Mouse (Mus musculus): ENCODE measurements around the gene Actn3. TPM values are rescaled to one million over a fixed set of nuclear protein-coding genes. Genes with fewer than 3 reads are reported as not detected.
"Not testable (repeated sequence)": the region's sequence is repeated elsewhere in the genome, so short reads cannot be mapped to it uniquely, and the experiment has no call there.

Gene Actn3
- total RNA-seq, 2 experiments from 2014 or later, result 7,595 to 9,342 TPM

DNA sequence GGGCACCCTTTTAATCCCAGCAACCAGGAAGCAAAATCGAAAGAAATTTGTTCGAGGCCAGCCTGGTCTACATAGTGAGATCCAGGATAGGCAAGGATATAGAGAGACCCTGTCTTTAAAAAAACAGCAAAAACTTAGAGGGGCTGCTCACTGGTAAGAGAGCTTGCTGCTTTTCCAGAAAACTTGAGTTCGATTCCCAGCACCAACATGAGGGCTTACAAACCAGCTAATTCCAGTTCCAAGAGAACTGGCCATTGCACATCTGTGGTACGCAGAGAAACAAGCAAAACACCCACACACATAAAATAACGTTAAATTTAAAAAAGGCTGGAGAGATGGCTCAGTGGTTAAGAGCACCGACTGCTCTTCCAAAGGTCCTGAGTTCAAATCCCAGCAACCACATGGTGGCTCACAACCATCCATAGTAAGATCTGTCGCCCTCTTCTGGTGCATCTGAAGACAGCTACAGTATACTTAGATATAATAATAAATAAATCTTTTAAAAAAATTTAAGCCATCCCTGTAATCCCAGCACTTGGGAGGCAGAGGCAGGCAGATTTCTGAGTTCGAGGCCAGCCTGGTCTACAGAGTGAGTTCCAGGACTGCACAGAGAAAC lies 65.3 kb downstream of the Actn3 start:
- not testable (repeated sequence) for DNase-seq (ENCODE audit: low spot score)

- DNase-seq (ENCODE audit: low spot score), result no peak
Measured at GRCm38 (mm10) chr19:4811909-4812242, 65.8 kb downstream of the Actn3 start.

Other genes starting within 250 kb of the Actn3 start
- gene Gm960, start 179.2 kb downstream of the Actn3 start, total RNA-seq (2021), result under 1 TPM in 1 of 2 experiments, not detected in 1; 0.31 TPM
- gene Sptbn2, start 166.7 kb downstream of the Actn3 start, total RNA-seq (2021), result under 1 TPM; 0.02 to 0.07 TPM
- gene Rbm4b, start 121.4 kb downstream of the Actn3 start, total RNA-seq (2021), result 1 to 10 TPM; 2.3 to 2.7 TPM
- gene Rbm4, start 84.0 kb downstream of the Actn3 start, total RNA-seq (2021), result 10 to 100 TPM; 31.4 to 34.8 TPM
- gene Gm21992, start 66.3 kb downstream of the Actn3 start, total RNA-seq (2021), result 10 to 100 TPM in 1 of 2 experiments, 1 to 10 TPM in 1; 6.8 to 12.7 TPM
- gene Rbm14, start 66.3 kb downstream of the Actn3 start, total RNA-seq (2021), result 10 to 100 TPM in 1 of 2 experiments, 1 to 10 TPM in 1; 8.0 to 10.5 TPM
- gene Ccs, start 38.6 kb downstream of the Actn3 start, total RNA-seq (2021), result 10 to 100 TPM; 20.0 to 24.1 TPM
- not detected for gene Ccdc87, start 38.5 kb downstream of the Actn3 start, total RNA-seq (2021)
- 10 to 100 TPM; 26.6 to 30.1 TPM for gene Ctsf, start 22.8 kb downstream of the Actn3 start, total RNA-seq (2021)
- gene Zdhhc24, start 759 bp upstream of the Actn3 start, total RNA-seq (2021), result 1 to 10 TPM; 2.0 to 2.3 TPM
- gene Bbs1, start 28.7 kb upstream of the Actn3 start, total RNA-seq (2021), result 1 to 10 TPM; 1.7 to 2.0 TPM
- 10 to 100 TPM; 13.2 to 14.2 TPM for gene Dpp3, start 50.4 kb upstream of the Actn3 start, total RNA-seq (2021)
- gene Peli3, start 65.2 kb upstream of the Actn3 start, total RNA-seq (2021), result 1 to 10 TPM; 2.4 to 2.7 TPM
- gene Mrpl11, start 84.2 kb upstream of the Actn3 start, total RNA-seq (2021), result 10 to 100 TPM; 64.6 to 66.7 TPM
- gene Npas4, start 112.4 kb upstream of the Actn3 start, total RNA-seq (2021), result not detected
- 1 to 10 TPM; 4.1 to 5.3 TPM for gene Slc29a2, start 146.0 kb upstream of the Actn3 start, total RNA-seq (2021)
- 10 to 100 TPM; 18.7 to 23.2 TPM for gene B4gat1, start 160.9 kb upstream of the Actn3 start, total RNA-seq (2021)
- 1 to 10 TPM in 1 of 2 experiments, under 1 TPM in 1; 0.50 to 1.2 TPM for gene AC124502.3, start 161.0 kb upstream of the Actn3 start, total RNA-seq (2021)
- gene Brms1, start 163.4 kb upstream of the Actn3 start, total RNA-seq (2021), result 10 to 100 TPM; 14.8 to 15.3 TPM
- gene Rin1, start 172.6 kb upstream of the Actn3 start, total RNA-seq (2021), result 1 to 10 TPM in 1 of 2 experiments, under 1 TPM in 1; 0.71 to 1.2 TPM
- gene Cd248, start 190.2 kb upstream of the Actn3 start, total RNA-seq (2021), result 10 to 100 TPM in 1 of 2 experiments, 1 to 10 TPM in 1; 6.3 to 11.8 TPM
- gene Tmem151a, start 207.6 kb upstream of the Actn3 start, total RNA-seq (2021), result under 1 TPM in 1 of 2 experiments, not detected in 1; 0.18 TPM
- gene Yif1a, start 210.6 kb upstream of the Actn3 start, total RNA-seq (2021), result 10 to 100 TPM; 45.1 to 47.0 TPM
- gene Cnih2, start 220.6 kb upstream of the Actn3 start, total RNA-seq (2021), result not detected
- gene Rab1b, start 229.2 kb upstream of the Actn3 start, total RNA-seq (2021), result 100 to 1,000 TPM; 117 to 118 TPM
- 10 to 100 TPM; 58.6 to 61.0 TPM for gene Klc2, start 240.7 kb upstream of the Actn3 start, total RNA-seq (2021)